Mouse (Mus musculus): ENCODE measurements at regions not wholly inside any gene's neighbourhood (a gene's known extent, or its start where the extent isn't known, plus 50 kb on each side); places are given as distances from the start of the nearest gene placed in this dataset.

DNA sequence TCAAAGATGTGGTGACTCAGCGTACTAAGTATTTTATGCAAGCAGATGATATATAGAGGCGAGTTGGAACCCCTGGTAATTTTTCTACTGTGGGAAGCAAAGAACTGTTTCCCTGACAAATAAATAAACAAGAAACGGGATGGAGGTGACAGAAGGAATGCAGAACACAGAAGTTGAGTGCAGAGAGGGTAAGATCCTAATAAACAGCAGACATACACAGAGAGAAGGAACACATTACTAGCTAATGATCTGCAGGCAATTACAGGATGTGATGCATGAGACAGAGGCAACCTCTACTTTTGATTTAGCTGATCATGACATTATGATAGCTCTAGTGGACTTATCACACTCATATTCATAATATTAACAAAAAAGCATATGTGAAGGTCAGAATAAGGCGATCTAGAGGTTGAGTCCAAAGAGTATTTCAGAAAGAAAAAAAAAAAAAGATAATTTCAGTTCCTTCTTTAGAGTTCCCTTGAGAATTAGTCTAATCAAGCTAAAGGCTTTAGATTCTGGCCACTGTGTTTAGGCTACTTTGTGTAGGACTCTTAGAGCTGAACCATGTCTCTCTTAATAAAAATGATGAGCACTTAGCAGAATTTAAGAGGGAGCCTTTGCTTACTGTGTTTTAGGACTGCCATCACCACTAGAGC is 115.9 kb upstream of the Cadps start:
- ATAC-seq (ENCODE audit: low FRiP score) = no peak
- Histone ChIP-seq H3K27me3 (no peaks in the 10 kb centered on the region), H3K36me3 (replicated peaks) (no peaks in the 10 kb centered on the region)

DNA sequence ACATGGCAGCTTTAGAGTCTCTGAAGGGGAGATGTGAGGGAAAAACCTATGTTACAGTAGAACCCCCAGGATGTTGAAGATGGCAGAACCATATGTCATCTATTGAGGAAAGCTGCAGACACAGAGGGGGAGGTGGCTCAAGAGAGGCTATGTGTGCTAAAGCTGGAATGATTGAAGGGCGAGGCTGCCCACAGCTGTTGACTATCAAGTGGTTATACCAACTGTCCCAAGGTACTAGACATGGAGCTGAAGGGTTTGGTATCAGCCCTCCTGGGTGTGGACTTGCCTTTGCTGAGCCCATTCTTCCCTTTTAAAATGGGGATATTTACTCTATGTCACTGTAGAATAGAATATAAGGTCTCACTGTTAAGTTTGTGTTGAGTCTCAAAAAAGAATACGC is 113.5 kb upstream of the Cadps start:
- H3K27me3 ChIP-seq = no peaks in the 10 kb centered on the region
- no peak for ATAC-seq (ENCODE audit: low FRiP score)
- no peak overlapping the region for H3K9ac ChIP-seq
- no peak overlapping the region for H3K4me3 ChIP-seq (replicated peaks)
- 87% methylated on average over 2 of the region's 2 CpGs for WGBS
- no peak overlapping the region for H3K27ac ChIP-seq
- no peak overlapping the region for H3K4me2 ChIP-seq
- H3K36me3 ChIP-seq (replicated peaks) = no peaks in the 10 kb centered on the region
- peaks cover 9% of the 10 kb centered on the region for H3K4me1 ChIP-seq
- no peaks in the 10 kb centered on the region for H3K9me3 ChIP-seq

More for the DNA sequence above, 115.9 kb upstream of the Cadps start:
- WGBS = 77% methylated on average over 4 of the region's 4 CpGs
- no peaks in the 10 kb centered on the region for H3K9me3 ChIP-seq
- H3K9ac ChIP-seq = no peak overlapping the region
- no peaks in the 10 kb centered on the region for H3K4me1 ChIP-seq
- no peak overlapping the region for H3K27ac ChIP-seq
- H3K4me3 ChIP-seq (replicated peaks) = no peak overlapping the region
- no peak overlapping the region for H3K4me2 ChIP-seq

DNA sequence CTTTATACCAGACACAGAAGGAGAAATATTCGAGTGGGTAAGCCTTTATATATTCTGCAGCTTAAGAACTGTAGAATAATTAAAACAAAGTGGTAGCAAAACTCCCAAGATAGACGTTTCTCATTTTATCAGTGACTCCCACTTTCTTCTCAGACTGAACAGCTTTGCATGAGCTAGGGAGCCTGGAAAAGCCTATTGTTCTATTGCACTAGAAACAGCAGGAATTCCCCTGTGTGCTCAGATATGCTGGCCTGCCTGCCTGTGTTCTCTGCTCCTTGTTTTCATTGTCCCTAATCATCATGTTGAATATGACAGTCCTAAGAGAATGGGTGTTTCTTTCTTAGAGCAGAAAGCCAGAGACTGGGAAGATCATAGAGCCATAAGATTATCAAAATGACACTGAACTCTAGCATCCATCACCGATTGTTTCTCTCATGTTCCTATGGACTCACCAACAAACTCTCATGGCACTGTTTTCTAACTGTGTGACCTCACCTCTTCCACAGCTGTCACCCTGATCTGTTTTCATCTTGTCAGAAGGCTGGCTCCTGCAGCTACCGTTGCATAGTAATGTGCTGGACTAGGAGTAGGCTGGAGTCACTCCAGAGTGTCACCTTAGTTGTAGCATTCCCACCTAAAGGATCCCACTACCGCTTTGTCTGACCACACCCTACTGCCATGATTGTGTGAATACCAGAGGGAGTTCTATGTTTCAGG is 108.9 kb upstream of the Cadps start:
- no peaks in the 10 kb centered on the region for H3K36me3 ChIP-seq (replicated peaks)
- ATAC-seq (ENCODE audit: low FRiP score) = no peak
- no peak overlapping the region for H3K4me2 ChIP-seq
- H3K27ac ChIP-seq = no peak overlapping the region
- 58% methylated on average over 5 of the region's 5 CpGs for WGBS
- H3K9me3 ChIP-seq = no peaks in the 10 kb centered on the region
- no peaks in the 10 kb centered on the region for H3K27me3 ChIP-seq
- no peak overlapping the region for H3K9ac ChIP-seq
- H3K4me3 ChIP-seq (replicated peaks) = no peak overlapping the region
- peaks cover 9% of the 10 kb centered on the region for H3K4me1 ChIP-seq

DNA sequence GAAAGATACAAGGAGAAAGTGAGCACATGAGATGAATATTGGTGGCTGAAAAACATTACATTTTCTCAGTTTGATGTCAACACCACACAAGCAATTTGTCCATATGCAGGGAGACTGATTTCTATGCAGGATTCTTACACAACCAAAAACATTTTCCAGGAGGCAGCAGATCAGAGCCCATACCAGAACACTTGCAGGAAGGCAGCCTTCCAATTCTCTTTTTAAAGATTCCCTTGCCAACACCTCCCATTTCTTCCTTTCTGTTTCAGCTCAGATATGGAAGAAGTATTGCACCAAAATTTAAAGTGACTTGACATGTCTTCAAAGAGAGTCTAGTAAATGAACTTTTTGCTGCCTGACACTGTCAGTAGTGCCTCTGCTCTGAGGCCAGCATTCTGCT is 100.7 kb upstream of the Cadps start:
- H3K36me3 ChIP-seq (replicated peaks) = no peaks in the 10 kb centered on the region
- ATAC-seq (ENCODE audit: low FRiP score) = no peak

DNA sequence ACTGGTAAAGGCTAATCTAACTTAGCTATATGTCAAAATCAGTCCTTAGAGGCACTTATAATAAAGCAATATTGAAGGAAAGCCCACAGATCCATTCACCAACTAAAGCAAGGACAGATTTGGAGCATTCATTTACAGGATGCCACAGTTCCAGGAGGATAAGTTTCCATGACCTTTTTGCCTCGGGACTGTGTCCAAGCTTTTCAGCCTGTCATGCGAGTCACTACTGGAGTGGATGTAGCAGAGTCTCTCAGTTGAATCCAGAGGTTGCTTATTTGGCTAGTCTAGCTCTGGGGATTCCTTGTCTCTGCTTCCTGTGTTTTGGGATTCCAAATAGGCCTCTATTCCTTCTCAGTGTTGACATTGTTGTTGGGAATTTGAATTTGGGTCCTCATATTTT is 92.6 kb upstream of the Cadps start:
- Histone ChIP-seq H3K27ac (no peak overlapping the region), H3K9ac (no peak overlapping the region), H3K4me2 (no peak overlapping the region), H3K4me3 (replicated peaks) (no peak overlapping the region), H3K27me3 (no peaks in the 10 kb centered on the region), H3K36me3 (replicated peaks) (no peaks in the 10 kb centered on the region), H3K4me1 (no peaks in the 10 kb centered on the region), H3K9me3 (no peaks in the 10 kb centered on the region)
- 78% methylated on average over 2 of the region's 2 CpGs for WGBS
- no peak for ATAC-seq (ENCODE audit: low FRiP score)

More for the DNA sequence above, 100.7 kb upstream of the Cadps start:
- Histone ChIP-seq H3K27ac (no peak overlapping the region), H3K4me2 (no peak overlapping the region), H3K4me3 (replicated peaks) (no peak overlapping the region), H3K9ac (no peak overlapping the region), H3K27me3 (no peaks in the 10 kb centered on the region), H3K9me3 (no peaks in the 10 kb centered on the region), H3K4me1 (no peaks in the 10 kb centered on the region)

DNA sequence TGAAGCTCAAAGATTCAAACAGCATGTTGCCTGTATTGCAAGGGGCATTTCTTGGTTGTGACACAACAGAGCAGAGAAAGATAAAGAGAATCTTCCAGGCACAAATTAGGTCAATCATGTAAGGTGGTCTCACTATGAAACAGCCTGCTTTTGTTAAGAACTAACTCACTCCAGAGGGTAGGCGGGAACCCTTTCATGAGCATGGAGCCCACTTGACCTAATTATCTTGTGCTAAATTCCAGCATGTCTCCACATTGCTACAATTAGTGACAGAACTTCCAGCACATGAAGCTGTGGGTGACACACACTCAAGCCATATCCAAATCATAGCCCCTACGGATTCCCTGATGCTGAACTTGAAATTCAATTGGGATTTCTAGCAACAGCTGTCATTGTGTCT is 91.1 kb upstream of the Cadps start:
- no peaks in the 10 kb centered on the region for H3K36me3 ChIP-seq (replicated peaks)
- 56% methylated on average over 2 of the region's 2 CpGs for WGBS
- H3K4me2 ChIP-seq = no peak overlapping the region
- no peaks in the 10 kb centered on the region for H3K4me1 ChIP-seq
- no peaks in the 10 kb centered on the region for H3K27me3 ChIP-seq
- H3K4me3 ChIP-seq (replicated peaks) = no peak overlapping the region
- H3K9ac ChIP-seq = no peak overlapping the region
- no peaks in the 10 kb centered on the region for H3K9me3 ChIP-seq
- ATAC-seq (ENCODE audit: low FRiP score) = no peak
- H3K27ac ChIP-seq = no peak overlapping the region

DNA sequence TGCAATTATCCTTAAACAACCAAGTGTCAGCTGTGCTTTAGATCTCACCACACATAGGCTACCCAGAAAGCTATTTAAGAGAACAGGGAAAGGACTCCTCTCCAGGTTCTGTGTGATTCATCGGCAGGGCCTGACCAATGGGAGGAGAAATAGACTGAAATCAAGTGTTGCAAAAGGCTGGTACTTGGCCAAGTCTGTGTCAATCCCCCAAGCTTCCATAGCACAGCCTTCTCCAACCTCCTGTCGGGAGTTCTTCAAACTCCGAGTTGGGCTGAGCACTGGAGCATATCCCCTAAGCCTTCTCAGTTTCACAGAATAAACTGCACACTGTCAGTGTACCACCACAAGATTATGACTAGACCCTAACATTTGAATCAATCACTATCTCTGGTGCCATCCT is 90.5 kb upstream of the Cadps start:
- no peak overlapping the region for H3K4me2 ChIP-seq
- ATAC-seq (ENCODE audit: low FRiP score) = no peak
- no peak overlapping the region for H3K27ac ChIP-seq
- no peak overlapping the region for H3K4me3 ChIP-seq (replicated peaks)
- no peaks in the 10 kb centered on the region for H3K4me1 ChIP-seq
- H3K27me3 ChIP-seq = no peaks in the 10 kb centered on the region
- no peaks in the 10 kb centered on the region for H3K9me3 ChIP-seq
- 78% methylated on average over 3 of the region's 3 CpGs for WGBS
- no peak overlapping the region for H3K9ac ChIP-seq
- no peaks in the 10 kb centered on the region for H3K36me3 ChIP-seq (replicated peaks)

DNA sequence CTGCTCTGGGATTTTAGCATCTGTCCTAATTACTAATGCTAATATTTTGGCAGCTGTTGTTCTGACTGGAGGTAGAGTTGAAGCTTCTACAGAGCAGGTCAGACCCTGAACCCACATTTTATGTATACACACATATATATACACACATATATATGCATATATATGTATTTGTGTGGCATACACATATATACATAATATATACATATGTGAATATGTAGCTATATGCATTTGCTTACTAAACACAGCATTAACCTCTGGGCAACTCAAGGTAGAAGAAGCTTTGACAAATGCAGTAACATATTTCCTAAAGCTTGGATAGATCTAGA is 54.4 kb upstream of the Cadps start:
- Histone ChIP-seq H3K9ac (no peak overlapping the region), H3K9me3 (no peaks in the 10 kb centered on the region), H3K36me3 (replicated peaks) (no peaks in the 10 kb centered on the region), H3K4me2 (no peak overlapping the region), H3K27me3 (no peaks in the 10 kb centered on the region), H3K4me1 (peaks cover 7% of the 10 kb centered on the region), H3K4me3 (replicated peaks) (no peak overlapping the region), H3K27ac (0 out of 2 replicates have a peak overlapping the region, but pooled peaks have one; percentile 61)
- peak; percentile 44; the same call in 1 of the 2 replicates for ATAC-seq (ENCODE audit: low FRiP score)

DNA sequence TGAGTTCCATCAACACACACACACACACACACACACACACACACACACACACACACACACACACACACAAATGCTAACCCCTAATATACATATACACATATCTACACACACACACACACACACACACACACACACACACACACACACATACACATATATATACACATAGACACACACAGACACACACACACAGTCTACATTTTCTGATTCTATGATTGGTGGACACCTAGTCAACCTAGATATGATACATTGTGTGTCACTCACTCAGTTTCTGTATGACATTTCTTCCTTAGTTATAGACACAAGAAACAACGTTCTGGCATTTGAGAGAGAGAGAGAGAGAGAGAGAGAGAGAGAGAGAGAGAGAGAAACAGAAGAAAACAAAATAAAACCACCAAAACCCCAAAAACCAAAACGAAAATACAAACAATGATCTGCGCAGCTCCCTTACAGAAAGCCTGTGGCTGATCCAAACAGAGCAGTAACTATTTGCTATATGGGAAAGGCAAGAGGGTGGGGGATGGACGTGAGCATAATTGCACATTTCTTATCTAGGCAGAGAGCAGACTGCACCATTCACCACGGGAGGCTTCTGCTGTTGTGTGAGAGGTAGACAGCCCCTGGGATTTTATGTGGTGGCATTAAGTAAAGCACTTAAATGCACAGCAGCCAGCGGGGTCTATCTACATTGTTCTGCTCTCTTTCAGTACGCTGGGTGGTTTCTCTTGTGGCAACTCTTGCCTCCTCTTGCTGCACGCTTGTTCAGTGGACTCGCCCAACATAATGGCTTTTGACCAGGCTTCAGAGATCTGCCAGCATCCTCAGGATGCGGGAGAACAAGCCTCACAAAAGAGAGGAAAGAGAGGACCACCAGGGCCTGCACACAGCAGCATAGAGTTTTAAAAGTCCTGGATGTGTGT is 53.8 kb upstream of the Cadps start:
- 42% methylated on average over 10 of the region's 10 CpGs for WGBS
- Histone ChIP-seq H3K27me3 (no peaks in the 10 kb centered on the region), H3K36me3 (replicated peaks) (no peaks in the 10 kb centered on the region), H3K9me3 (no peaks in the 10 kb centered on the region), H3K4me1 (peaks cover 7% of the 10 kb centered on the region), H3K27ac (0 out of 2 replicates have a peak overlapping the region, but pooled peaks have one; percentile 61), H3K4me2 (no peak overlapping the region), H3K9ac (no peak overlapping the region), H3K4me3 (replicated peaks) (no peak overlapping the region)
- ATAC-seq (ENCODE audit: low FRiP score) = peak; percentile 84

Data from forebrain, embryonic 12.5 days (tissue).